Mouse (Mus musculus): ENCODE data around the gene Foxf2. TPM values are rescaled to one million over a fixed set of nuclear protein-coding genes. Genes with fewer than 3 reads are reported as not detected.

Gene Foxf2
- not detected for polyA plus RNA-seq (2017; shearing (Covaris generic))

GRCm38 (mm10) chr13:31625333-31626101, at the start of gene Foxf2:
Gene Foxf2, plus strand, starts transcription at chr13:31625816.

Other genes starting within 250 kb of the Foxf2 start
- gene Foxq1, start 69.7 kb upstream of the Foxf2 start, polyA plus RNA-seq (2017; shearing (Covaris generic)) = 0.35 TPM
- not detected for gene A530084C06Rik, start 66.5 kb upstream of the Foxf2 start, polyA plus RNA-seq (2017; shearing (Covaris generic))
- gene Foxc1, start 180.8 kb downstream of the Foxf2 start, polyA plus RNA-seq (2017; shearing (Covaris generic)) = 0.09 TPM

Data from effector memory CD4-positive, alpha-beta T cell, adult 7 months (primary cell).